Mouse (Mus musculus): ENCODE results near the gene Poldip2. TPM values are rescaled to one million over a fixed set of nuclear protein-coding genes. Genes with fewer than 3 reads are reported as not detected.

Gene Poldip2
- polyA plus RNA-seq, 1 experiment from 2014 or later = 168 TPM

GRCm38 (mm10) chr11:78505430-78505829, 6.6 kb upstream of the Poldip2 start:
- 77% methylated on average over 3 of the region's 3 CpGs for WGBS
- no peaks in the 10 kb centered on the region for H3K9me3 ChIP-seq
- H3K27me3 ChIP-seq = peaks cover 10% of the 10 kb centered on the region; the same call in 1 of the 2 replicates
- ATAC-seq (ENCODE audit: low FRiP score, low read depth) = no peak
- H3K4me2 ChIP-seq (replicated peaks) = no peak overlapping the region
- no peak overlapping the region for H3K27ac ChIP-seq (replicated peaks)
- H3K4me3 ChIP-seq = no peak overlapping the region
- peaks cover 33% of the 10 kb centered on the region for H3K36me3 ChIP-seq
- no peaks in the 10 kb centered on the region for H3K4me1 ChIP-seq
- H3K9ac ChIP-seq (replicated peaks) = no peak overlapping the region

- Histone ChIP-seq H3K4me3 (no peak overlapping the region), H3K4me1 (peaks cover 18% of the 10 kb centered on the region), H3K27ac (replicated peaks) (no peak overlapping the region), H3K4me2 (replicated peaks) (no peak overlapping the region), H3K9ac (replicated peaks) (no peak overlapping the region), H3K9me3 (no peaks in the 10 kb centered on the region), H3K36me3 (peaks cover 38% of the 10 kb centered on the region), H3K27me3 (no peaks in the 10 kb centered on the region)
- ATAC-seq (ENCODE audit: low FRiP score, low read depth) = no peak
- 84% methylated on average over 5 of the region's 5 CpGs for WGBS
Observed at GRCm38 (mm10) chr11:78509148-78509547, 2.8 kb upstream of the Poldip2 start.

DNA sequence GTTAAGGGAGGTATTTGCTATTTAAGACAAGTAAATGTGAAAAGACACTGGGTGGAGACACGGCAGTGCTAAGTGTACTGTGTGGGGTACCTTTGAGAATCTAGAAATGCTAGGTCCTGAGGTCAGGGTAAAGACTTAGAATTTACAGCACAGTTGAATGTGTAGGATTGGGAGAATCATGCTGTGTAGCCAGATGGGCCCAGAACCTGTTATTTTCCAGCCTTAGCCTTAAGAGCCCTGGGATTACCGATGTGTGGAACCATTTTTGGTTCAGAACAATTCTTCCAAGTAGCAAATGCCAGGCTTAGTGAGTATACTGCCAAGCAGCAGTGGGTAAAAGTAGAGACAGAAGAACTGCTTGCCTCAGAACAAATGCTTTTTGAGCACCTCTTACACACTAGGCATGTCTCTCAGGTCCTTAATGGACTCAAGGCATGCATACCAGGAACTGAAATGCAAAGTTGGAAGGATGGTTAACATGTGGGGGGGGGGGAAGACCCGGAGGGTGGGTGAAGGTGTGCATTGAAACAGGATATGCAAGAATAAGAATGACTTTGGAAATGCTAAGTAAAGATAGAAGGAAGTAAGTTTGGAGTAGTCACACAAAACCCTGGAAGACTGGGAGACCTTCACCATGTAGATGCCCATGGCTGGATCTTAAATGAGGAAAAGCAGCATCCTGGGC, 1.3 kb downstream of the Poldip2 start:
- Histone ChIP-seq H3K9me3 (no peaks in the 10 kb centered on the region), H3K27ac (replicated peaks) (no peak overlapping the region), H3K4me3 (peak overlapping the region; percentile 83), H3K4me1 (peaks cover 18% of the 10 kb centered on the region), H3K4me2 (replicated peaks) (peak overlapping the region; percentile 77), H3K36me3 (peaks cover 48% of the 10 kb centered on the region), H3K9ac (replicated peaks) (peak overlapping the region; percentile 86), H3K27me3 (no peaks in the 10 kb centered on the region)
- ATAC-seq (ENCODE audit: low FRiP score, low read depth) = no peak
- 78% methylated on average over 3 of the region's 3 CpGs for WGBS

GRCm38 (mm10) chr11:78515549-78516325, 3.7 kb downstream of the Poldip2 start:
- Histone ChIP-seq H3K36me3 (peaks cover 61% of the 10 kb centered on the region), H3K27ac (replicated peaks) (no peak overlapping the region), H3K9me3 (no peaks in the 10 kb centered on the region), H3K27me3 (no peaks in the 10 kb centered on the region), H3K4me3 (no peak overlapping the region), H3K4me2 (replicated peaks) (no peak overlapping the region), H3K9ac (replicated peaks) (no peak overlapping the region), H3K4me1 (peaks cover 18% of the 10 kb centered on the region)
- ATAC-seq (ENCODE audit: low FRiP score, low read depth) = no peak
- WGBS = 67% methylated on average over 2 of the region's 2 CpGs

DNA sequence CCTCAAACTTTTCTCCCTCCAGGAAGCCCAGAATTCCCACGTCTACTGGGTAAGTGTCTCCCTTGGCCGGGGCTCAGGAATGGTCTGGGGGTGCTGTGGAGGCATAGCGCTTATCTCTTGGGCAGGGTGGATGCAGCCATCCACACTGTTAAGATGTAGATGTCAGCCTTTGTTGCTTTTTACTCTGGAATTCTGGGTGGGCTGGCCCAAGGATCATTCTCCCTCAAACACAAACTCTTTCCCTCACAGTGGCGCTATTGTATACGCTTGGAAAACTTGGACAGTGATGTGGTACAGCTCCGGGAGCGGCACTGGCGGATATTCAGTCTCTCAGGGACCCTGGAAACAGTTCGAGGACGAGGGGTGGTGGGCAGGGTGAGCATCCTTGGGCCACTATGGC, 6.9 kb downstream of the Poldip2 start:
- WGBS = 91% methylated on average over 10 of the region's 10 CpGs
- no peak for ATAC-seq (ENCODE audit: low FRiP score, low read depth)
- peaks cover under 1% of the 10 kb centered on the region; the same call in 1 of the 2 replicates for H3K4me1 ChIP-seq
- no peak overlapping the region for H3K9ac ChIP-seq (replicated peaks)
- H3K4me3 ChIP-seq = no peak overlapping the region
- no peak overlapping the region for H3K27ac ChIP-seq (replicated peaks)
- H3K4me2 ChIP-seq (replicated peaks) = no peak overlapping the region
- no peaks in the 10 kb centered on the region for H3K9me3 ChIP-seq
- no peaks in the 10 kb centered on the region for H3K27me3 ChIP-seq
- H3K36me3 ChIP-seq = peaks cover 90% of the 10 kb centered on the region

GRCm38 (mm10) chr11:78521880-78522279, 9.9 kb downstream of the Poldip2 start:
- Histone ChIP-seq H3K4me2 (replicated peaks) (no peak overlapping the region), H3K36me3 (peaks cover 92% of the 10 kb centered on the region), H3K27me3 (no peaks in the 10 kb centered on the region), H3K4me3 (no peak overlapping the region), H3K4me1 (no peaks in the 10 kb centered on the region), H3K9ac (replicated peaks) (no peak overlapping the region), H3K9me3 (no peaks in the 10 kb centered on the region), H3K27ac (replicated peaks) (no peak overlapping the region)
- 98% methylated on average over 3 of the region's 3 CpGs for WGBS
- ATAC-seq (ENCODE audit: low FRiP score, low read depth) = no peak

DNA sequence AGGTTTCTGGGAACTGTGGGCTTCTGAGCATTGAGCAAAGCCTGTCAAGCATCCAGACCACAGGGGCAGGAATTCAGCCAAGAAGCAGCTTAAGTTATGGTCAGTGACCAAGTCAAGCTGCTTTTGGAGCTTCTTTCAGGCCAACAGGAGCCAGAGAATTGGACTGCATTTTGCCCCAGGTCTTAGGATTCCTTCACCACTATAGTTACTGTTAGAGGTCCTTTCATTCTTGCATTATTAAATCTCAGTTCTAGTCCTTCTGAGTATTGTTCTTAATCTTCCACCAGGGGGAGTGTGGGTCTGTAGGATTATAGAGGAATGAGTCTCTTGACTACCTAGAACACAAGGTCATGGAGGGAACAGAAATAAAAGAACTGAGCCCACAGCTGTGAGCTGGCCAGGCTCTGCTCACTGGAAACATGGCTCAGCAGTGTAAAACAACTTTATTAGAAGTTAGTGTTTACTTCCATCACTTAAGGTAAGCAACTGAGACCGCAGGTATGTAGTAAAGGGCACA, 10.5 kb downstream of the Poldip2 start:
- Histone ChIP-seq H3K9me3 (no peaks in the 10 kb centered on the region), H3K27me3 (no peaks in the 10 kb centered on the region), H3K27ac (replicated peaks) (no peak overlapping the region), H3K9ac (replicated peaks) (no peak overlapping the region), H3K36me3 (peaks cover 96% of the 10 kb centered on the region), H3K4me1 (no peaks in the 10 kb centered on the region), H3K4me3 (no peak overlapping the region), H3K4me2 (replicated peaks) (no peak overlapping the region)
- 88% methylated on average over 1 of the region's 1 CpGs for WGBS
- no peak for ATAC-seq (ENCODE audit: low FRiP score, low read depth)

DNA sequence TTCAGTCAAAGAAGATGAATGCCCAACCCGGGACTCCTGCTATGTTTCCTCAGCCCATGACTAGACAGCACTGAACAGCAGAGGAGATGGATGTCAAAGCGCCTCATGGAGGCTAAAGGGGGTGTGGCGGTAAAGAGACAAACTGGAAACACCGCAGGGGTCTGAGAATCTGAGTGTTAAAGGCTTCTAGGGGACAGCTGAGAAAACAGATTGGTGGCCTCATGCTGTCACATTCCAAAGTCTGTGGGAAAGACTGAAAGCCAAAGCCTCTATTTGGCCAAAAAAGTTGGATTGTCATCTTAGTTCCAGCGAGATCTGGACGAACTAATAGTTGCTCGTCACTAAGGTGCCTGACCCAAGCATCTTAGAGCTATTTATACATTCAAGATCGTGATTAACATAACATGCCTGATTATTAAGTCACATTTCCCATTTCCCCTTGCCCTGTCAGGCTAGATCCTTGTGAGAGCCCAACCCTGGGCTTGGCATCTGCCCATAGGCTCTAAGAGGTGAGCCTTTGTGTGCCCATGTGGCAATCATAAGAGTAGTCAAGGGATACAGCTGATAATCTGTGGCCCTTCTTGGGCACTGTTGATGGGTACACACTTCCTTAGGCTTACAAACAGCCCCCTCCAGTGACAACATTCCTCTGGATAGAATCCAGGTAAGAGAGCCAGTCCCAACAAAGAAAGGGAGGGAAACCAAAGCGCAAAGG, 11.4 kb downstream of the Poldip2 start:
- H3K9ac ChIP-seq (replicated peaks) = no peak overlapping the region
- H3K36me3 ChIP-seq = peaks cover 96% of the 10 kb centered on the region
- 78% methylated on average over 9 of the region's 9 CpGs for WGBS
- H3K4me2 ChIP-seq (replicated peaks) = no peak overlapping the region
- H3K9me3 ChIP-seq = no peaks in the 10 kb centered on the region
- ATAC-seq (ENCODE audit: low FRiP score, low read depth) = no peak
- no peaks in the 10 kb centered on the region for H3K4me1 ChIP-seq
- no peaks in the 10 kb centered on the region for H3K27me3 ChIP-seq
- no peak overlapping the region for H3K27ac ChIP-seq (replicated peaks)
- H3K4me3 ChIP-seq = no peak overlapping the region

DNA sequence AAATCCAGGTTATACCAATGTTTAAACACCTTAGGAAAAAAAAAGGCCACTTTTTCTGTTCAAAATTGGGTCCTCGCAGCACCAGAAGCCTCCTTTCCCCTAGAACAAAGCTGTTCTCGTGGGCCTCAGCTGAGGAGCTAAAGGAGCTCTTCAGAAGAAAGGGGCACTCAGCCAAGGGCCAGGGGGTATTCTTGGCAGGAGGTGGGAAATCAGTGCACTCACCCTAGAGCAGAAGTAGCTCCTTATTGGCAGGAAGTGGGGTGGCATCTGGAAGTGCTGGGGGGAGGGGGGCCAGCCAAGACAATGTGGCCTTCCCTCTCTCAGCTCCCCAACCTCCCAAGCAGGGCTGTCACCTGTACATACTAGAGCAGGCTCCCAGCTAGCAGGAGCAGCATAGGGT, 12.8 kb downstream of the Poldip2 start:
- H3K9ac ChIP-seq (replicated peaks) = no peak overlapping the region
- peaks cover 96% of the 10 kb centered on the region for H3K36me3 ChIP-seq
- H3K27me3 ChIP-seq = no peaks in the 10 kb centered on the region
- ATAC-seq (ENCODE audit: low FRiP score, low read depth) = no peak
- H3K27ac ChIP-seq (replicated peaks) = no peak overlapping the region
- H3K4me1 ChIP-seq = no peaks in the 10 kb centered on the region
- 92% methylated on average over 2 of the region's 2 CpGs for WGBS
- H3K9me3 ChIP-seq = no peaks in the 10 kb centered on the region
- H3K4me2 ChIP-seq (replicated peaks) = no peak overlapping the region
- H3K4me3 ChIP-seq = no peak overlapping the region

DNA sequence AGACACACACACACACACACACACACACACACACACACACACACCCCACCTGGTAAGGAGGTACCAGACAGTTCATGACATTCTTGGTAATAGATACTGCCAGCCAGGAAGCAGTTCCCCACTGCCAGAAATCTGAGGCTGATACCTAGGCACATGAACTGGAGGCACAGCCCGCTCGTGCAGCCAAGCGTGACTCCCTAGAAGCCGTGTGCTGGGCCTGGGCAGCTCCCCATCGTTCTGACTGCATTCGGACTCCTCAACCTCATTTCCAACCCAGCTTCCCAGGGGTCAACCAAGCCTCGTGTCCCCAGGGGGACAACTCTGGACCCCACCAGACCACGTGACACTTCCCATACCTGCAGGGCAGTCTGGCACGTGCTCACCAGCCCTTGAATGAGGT, 16.7 kb downstream of the Poldip2 start:
- no peaks in the 10 kb centered on the region for H3K9me3 ChIP-seq
- H3K27ac ChIP-seq (replicated peaks) = no peak overlapping the region
- no peak overlapping the region for H3K4me2 ChIP-seq (replicated peaks)
- H3K4me1 ChIP-seq = no peaks in the 10 kb centered on the region
- no peak overlapping the region for H3K9ac ChIP-seq (replicated peaks)
- no peak overlapping the region for H3K4me3 ChIP-seq
- WGBS = 80% methylated on average over 9 of the region's 9 CpGs
- no peak for ATAC-seq (ENCODE audit: low FRiP score, low read depth)
- no peaks in the 10 kb centered on the region for H3K27me3 ChIP-seq
- peaks cover 70% of the 10 kb centered on the region for H3K36me3 ChIP-seq

DNA sequence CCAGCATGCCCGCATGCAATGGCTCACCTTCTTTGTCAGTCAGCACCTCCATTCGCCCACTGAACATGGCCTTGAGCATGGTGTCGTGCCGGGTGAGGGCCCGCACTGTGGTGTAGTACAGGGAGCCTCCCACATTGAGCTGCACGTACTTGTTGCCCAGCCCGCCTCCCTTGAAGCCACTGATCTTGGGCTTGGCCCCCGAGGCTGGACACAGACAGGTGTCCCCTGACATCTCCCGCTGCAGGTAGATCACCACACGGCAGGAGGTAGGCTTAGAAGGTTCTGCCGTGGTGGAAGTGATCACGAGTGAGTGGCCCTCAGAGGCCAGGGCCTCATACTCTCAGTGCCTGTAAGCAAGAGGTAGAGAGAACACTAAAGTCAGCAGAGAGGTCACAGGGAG, 18.0 kb downstream of the Poldip2 start:
- Histone ChIP-seq H3K4me3 (no peak overlapping the region), H3K9me3 (no peaks in the 10 kb centered on the region), H3K4me2 (replicated peaks) (no peak overlapping the region), H3K9ac (replicated peaks) (no peak overlapping the region), H3K36me3 (peaks cover 58% of the 10 kb centered on the region), H3K27ac (replicated peaks) (no peak overlapping the region), H3K4me1 (peaks cover 7% of the 10 kb centered on the region), H3K27me3 (no peaks in the 10 kb centered on the region)
- 92% methylated on average over 12 of the region's 12 CpGs for WGBS
- ATAC-seq (ENCODE audit: low FRiP score, low read depth) = no peak

DNA sequence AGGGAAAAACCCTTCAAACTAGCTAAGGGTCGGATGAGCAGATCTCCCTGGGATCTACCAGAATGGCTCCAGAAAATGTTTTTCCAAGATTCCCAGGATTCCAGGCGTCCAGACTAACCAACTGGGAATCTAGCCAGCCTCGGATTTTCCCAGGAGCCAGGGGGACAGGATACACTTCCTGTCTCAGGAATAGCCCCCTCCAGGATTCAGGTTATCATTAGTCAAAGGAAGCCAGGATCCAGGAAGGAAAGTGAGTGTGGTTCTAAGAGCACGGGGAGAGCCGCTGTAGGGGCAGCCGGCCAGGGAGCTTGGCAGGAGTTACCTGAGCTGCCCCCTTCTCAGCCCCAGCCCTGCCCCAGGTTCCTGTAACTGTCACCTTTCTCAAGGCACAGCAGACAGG, 19.1 kb downstream of the Poldip2 start:
- Histone ChIP-seq H3K9me3 (no peaks in the 10 kb centered on the region), H3K4me2 (replicated peaks) (no peak overlapping the region), H3K9ac (replicated peaks) (no peak overlapping the region), H3K27ac (replicated peaks) (no peak overlapping the region), H3K27me3 (no peaks in the 10 kb centered on the region), H3K4me1 (peaks cover 12% of the 10 kb centered on the region), H3K4me3 (no peak overlapping the region), H3K36me3 (peaks cover 47% of the 10 kb centered on the region)
- no peak for ATAC-seq (ENCODE audit: low FRiP score, low read depth)
- 82% methylated on average over 6 of the region's 6 CpGs for WGBS
